Mouse (Mus musculus): ENCODE measurements at regions not wholly inside any gene's neighbourhood (a gene's known extent, or its start where the extent isn't known, plus 50 kb on each side); places are given as distances from the start of the nearest gene placed in this dataset.

DNA sequence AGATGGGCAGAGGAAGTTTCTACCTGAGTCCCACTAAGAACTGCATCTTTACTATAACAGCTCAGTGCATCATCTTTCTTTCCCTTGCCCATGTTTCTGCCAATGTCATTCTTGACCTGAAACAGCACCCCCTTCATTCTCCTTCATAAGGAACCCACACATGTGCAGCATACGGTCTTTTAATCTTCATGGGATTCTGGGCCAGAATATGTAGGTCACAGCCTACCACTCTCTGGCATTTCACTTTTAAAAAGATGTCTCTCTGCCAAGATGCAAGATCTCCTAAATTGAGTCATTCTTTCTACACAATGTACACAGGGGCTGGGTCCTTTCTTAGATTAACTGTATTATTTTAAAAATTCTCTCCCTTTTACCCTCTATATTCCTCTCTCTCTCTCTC, 223.2 kb downstream of the Twistnb start:
- TF ChIP-seq POLR2A (IDR thresholded peaks at IDR 0.05; ENCODE audit: low read depth, low read length) = no peak
- no peak for TF ChIP-seq CTCF (conservative IDR thresholded peaks at IDR 0.05; ENCODE audit: insufficient read depth, insufficient read length, low read depth, low read length)

Data from kidney, adult 2 months (tissue).